Mouse (Mus musculus) cerebellum, adult 2 months (tissue): ENCODE measurements around the gene Allc.

ENCODE experiments used
- CTCF ChIP-seq: fragments of 200-500 bp; IDR thresholded peaks from 2 replicates; pipeline ENCODE4 v1.5.1; 2011; ENCODE audit warnings: low read depth, mild to moderate bottlenecking, control low read depth, low read length, moderate library complexity, borderline replicate concordance; ENCODE audit not compliant: insufficient read depth
- POLR2A ChIP-seq: fragments of 200-500 bp; IDR thresholded peaks from 2 replicates; pipeline ENCODE4 v1.6.1; 2011; ENCODE audit warnings: low read length, control low read depth, borderline replicate concordance; ENCODE audit not compliant: insufficient read depth

GRCm38 (mm10) chr12:28579132-28579531 lies 3.2 kb downstream of the Allc start:
- TF ChIP-seq CTCF = peak; percentile 17; the same call in 1 of the 2 replicates
- no peak for TF ChIP-seq POLR2A
